Mouse (Mus musculus) gonadal fat pad, adult 2 months (tissue): ENCODE data around the gene Prkce. TPM values are rescaled to one million over a fixed set of nuclear protein-coding genes. Genes with fewer than 3 reads are reported as not detected.

Source experiments
- DNase-seq: peaks from one replicate; pipeline ENCODE4 v3.0.0-alpha.2; 2012; ENCODE audit warnings: low read depth
- polyA plus RNA-seq: library from polyadenylated mRNA; depleted of rRNA; stranded (reverse); fragments of >200 nt; gene quantifications from 2 replicates; pipeline ENCODE4 v1.2.3, GENCODE M21; 2012

The Prkce gene
- polyA plus RNA-seq, 1 experiment = 3.6 TPM

- no peak for DNase-seq
Measured at GRCm38 (mm10) chr17:86571266-86571665, 403.7 kb downstream of the Prkce start.

DNA sequence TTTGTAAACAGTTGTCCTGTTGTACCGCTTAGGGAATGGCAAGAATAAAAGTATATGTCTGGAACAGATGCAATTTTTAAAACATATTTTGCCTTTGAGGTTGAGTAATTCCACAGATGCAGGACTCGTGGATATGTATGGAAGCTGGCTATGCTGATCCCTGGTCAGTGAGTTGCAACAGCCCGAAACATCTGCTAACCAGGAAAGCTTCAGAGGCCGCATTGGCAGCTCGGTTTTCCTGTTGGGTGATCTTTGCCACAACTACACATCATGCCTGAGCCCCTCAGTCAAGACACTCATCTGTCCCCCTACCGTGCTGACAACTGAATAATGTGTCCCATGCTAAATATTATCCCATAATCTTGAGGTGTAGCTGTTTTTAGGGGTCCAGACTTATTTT is 404.6 kb downstream of the Prkce start:
- DNase-seq = no peak

DNA sequence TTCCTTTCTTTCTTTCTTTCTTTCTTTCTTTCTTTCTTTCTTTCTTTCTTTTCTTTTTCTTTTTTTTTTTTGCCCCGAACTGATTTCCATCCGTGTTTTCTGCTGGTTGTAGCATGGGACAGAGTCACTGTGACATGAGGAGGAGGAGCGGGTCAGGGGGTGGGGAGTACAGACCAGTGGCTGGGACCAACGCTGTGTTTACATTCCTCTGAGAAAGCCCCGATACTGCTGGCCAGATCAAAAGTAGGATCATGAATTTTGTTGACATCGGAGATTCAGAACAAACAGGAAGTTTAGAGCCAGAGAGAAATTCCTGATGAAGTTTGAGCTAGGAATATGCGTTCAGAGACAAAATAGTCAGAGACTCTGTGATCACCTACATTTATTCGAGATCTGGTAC is 405.0 kb downstream of the Prkce start:
- DNase-seq = no peak

DNA sequence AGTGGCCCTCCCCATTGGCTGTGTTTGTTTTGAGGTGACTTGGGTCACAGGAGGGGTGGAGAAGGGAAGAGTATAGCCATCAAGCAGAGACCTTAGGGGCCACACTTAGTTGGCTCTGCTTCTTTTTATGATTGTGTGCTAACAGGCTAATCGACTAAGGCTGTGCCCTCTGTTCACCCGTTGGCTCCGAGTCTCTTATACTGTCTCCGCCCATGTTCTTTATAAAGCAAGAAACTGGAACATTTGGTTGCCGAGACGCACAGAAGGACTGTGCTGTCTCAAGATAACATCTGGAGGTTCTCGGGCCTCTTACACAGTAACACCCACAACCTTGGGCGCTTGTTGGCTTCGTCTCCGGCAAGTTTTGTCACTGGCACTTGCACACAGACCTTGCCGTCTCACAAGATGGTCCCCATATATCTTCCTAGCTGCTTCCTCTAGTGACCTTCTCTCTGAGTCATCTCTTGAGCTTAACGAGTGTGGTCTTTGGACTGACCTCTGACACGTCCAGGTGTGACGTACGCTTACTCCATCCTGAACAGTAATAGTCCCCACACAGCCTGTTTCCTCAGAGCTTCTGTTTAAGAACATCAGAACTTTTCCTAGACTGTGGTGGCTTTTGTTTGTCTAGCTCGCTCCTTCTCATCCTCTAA is 406.1 kb downstream of the Prkce start:
- DNase-seq = no peak

DNA sequence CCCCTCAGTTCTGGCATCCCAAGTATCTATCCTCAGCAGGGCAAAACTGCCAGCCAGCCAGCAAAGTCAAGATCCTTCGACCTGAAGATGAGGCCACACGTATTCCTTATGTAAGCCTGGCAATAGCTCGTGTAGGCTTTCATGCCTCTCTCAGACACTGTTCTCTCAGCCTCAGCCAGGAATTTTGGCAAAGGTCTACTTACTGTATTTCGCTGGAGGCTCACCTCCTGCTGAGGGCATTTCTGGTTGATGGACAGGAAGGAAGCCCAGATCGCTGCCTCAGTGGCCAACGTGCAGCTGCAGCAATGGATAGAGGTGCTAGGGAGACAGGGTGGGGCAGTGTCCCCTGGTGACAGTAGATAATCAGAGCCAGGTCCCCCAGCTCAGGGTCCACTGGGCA is 413.1 kb downstream of the Prkce start:
- no peak for DNase-seq

GRCm38 (mm10) chr17:86582341-86582740 is 414.8 kb downstream of the Prkce start:
- DNase-seq = no peak

- no peak for DNase-seq
Measured at GRCm38 (mm10) chr17:86586441-86586840, 418.9 kb downstream of the Prkce start.

DNA sequence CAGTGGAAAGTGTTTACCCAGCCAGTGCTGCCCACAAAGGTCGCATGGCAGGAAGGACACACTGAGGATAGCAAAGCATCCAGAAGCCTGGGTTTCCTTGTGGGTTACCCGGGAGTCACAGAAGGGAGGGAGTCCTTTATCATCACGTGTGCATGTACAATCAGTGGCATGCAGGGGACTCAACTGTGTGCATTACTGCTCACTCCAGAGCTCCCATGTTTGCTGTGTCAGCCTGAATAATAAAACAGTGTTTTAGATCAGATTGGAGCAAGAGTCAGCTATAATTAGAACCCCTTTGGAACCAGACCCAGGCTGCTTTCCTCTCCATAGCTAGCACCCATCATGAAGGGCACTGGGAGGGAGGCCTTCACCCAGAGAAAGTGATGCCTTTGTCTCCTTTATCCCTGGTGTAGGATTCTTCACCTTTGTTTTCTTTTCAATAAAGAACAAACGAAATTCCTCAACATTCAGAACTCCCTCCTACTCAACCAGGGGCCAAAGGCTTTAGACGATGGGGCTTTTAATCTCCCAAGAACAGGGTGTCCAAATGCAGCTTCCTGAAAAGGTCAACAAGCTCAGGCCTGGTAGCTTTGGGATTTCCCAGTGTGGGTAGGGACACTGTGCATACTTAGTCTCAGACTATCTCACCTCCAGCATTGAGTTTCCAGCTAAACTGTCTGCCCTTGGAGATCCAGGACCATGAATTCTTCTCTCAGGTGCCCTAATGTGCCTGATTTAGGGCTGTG is 421.3 kb downstream of the Prkce start:
- DNase-seq = no peak

- no peak for DNase-seq
Measured at GRCm38 (mm10) chr17:86589681-86590080, 422.1 kb downstream of the Prkce start.

DNA sequence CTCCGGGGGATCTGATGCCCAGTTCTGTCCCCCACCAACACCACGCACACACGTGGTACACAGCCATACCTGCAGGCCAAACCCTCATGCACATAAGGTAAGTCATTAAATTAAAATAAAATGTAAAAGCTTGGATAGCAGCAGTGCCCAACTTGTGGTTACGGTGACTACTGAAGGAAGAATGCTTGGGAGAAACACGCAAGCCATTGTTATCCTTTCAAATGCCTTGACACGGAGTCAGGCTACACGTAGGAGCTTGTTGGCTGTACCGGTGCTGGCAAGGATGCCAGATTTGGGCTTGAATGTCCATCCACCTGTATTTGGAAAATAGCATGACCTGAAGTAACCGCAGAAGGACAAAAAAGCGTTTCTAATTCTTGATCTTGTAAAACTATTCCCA is 423.7 kb downstream of the Prkce start:
- DNase-seq = no peak

- DNase-seq = no peak
Measured at GRCm38 (mm10) chr17:86592991-86593586, 425.5 kb downstream of the Prkce start.

- DNase-seq = no peak
Measured at GRCm38 (mm10) chr17:86595526-86595925, 427.9 kb downstream of the Prkce start.

DNA sequence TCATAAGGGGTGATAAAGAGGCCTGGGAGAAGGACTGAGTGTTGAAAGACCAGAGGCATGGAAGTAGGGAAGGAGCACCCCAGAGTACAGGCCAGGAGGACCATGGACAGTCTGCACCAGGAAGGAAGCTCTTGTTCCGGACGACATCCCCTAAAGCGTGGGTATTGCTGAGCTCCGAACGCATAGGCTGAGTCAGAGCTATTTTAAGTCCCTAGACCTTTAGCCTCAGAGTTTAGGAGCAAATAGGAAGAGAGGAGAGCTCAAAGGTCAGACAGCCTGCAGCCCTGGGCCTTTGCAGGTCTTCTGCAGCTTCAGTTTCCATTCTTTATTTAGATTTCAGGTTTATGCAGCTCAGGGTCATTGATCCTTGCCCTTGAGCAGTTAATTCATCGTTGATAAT is 433.5 kb downstream of the Prkce start:
- no peak for DNase-seq

DNA sequence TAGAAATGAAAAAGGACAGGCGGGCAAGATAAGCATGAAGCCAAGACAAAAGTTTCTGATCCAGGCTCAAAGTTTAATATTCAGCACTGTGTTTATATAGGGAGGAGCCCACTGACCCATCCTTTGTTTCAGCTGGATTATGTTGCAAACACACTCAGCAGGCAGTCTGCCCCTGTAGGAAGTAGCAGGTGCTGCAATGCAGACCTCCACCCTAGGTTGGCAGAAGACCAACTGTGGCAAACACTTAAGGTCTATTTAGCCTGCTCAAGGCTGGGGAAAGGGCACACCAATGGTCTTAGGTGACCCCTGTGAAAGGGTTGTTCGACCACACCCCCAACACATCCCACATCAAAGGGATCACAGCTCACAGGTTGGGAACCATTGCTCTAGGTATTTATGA is 434.3 kb downstream of the Prkce start:
- no peak for DNase-seq

- DNase-seq = peak; percentile 77
Measured at GRCm38 (mm10) chr17:86603848-86604444, 436.4 kb downstream of the Prkce start.

GRCm38 (mm10) chr17:86607981-86608380 is 440.4 kb downstream of the Prkce start:
- no peak for DNase-seq

DNA sequence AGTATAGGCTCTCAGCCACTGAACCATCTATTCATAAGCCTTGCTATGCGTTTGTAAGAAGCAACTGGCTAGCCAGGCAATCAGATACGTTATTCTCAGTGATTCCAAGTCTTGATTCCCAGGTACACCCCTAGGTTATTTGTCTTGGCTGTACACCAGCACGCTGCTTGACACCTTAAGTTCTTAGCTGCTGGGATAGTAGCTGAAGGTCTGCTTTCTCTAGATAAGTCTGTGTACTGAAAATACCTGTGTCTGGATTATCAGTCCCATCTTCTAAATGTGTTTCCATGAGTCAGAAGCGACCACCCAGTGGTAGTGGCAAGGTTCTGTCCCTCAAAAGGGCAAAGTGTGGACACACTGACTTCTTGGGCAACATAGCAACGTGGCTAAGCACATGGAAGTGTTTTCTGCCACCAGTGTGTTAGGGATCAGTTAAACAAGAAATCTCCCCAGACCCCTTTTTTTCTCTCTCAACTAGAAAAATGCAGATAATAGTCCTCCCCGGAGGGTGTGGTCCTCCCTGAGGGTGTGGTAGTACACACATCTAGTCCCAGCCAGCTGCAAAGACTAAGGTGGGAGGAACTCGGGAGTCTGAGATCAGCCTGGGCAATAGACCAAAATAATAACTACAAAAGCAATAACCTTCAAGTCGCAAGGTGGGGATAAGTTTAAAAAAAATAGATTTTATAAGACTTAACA is 442.8 kb downstream of the Prkce start:
- DNase-seq = no peak

- DNase-seq = no peak
Measured at GRCm38 (mm10) chr17:86611772-86612171, 444.2 kb downstream of the Prkce start.

DNA sequence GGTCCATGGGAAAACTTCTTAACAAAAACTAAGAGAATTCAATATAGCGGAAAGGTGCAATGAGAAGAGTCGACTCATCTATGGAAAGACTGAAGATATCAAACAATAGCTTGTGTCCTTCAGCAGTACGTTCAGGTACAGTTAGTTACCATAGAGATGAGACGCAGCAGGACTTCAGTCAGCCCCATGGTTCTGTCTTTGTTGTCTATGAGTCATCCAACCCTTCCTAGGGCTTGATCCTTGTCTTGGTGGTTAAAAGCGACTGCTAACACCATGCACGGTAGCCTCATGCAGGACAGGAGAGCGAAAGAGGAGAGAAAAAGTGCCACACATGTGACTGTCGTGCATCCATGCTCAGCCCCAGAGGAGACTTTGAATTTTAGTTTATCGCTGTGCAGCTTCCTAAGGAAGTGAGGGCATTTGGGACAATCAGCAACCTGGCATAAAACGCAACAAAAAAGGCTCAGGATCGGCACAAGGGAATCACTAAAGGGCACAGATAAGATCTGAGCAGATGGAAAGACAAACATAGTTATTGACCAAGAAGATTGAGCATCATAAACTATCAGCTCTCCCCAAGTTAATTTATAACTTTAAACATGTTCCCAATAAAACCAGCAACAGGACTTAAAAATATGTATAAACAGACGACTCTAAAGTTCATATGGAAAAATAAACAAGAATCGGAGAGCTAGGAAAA is 448.2 kb downstream of the Prkce start:
- no peak for DNase-seq

- DNase-seq = no peak
Measured at GRCm38 (mm10) chr17:86617570-86618237, 450.1 kb downstream of the Prkce start.

DNA sequence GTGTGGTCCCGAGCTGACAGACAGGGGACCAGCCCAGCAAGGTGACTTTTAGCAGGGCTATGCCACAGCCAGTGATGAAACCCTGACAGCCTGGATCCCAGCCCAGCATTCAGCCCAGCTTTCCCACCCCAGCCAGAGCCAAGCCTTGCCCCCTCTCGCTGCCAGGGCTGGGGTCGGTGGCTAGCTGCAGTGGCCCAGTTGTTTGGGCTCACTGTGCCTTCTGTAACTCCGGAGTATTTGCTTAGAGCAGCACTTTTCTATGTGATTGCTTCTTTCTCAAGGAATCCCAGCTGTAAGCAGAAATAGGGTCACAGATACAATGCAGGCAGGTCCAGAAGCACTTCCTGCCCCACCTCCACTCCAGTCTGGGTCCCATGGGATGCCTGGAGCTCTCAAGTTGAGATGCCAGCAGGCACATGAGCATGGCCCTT is 450.9 kb downstream of the Prkce start:
- DNase-seq = no peak
